Mouse (Mus musculus): Measurements from ENCODE around the gene Ankrd27. TPM values are rescaled to one million over a fixed set of nuclear protein-coding genes. Genes with fewer than 3 reads are reported as not detected.

Ankrd27 gene
- polyA plus RNA-seq (2015; fragmentation: Nextera tagmentation; extraction: Ambion mirVana): 16.4 and 21.9 TPM in 2 replicates

DNA sequence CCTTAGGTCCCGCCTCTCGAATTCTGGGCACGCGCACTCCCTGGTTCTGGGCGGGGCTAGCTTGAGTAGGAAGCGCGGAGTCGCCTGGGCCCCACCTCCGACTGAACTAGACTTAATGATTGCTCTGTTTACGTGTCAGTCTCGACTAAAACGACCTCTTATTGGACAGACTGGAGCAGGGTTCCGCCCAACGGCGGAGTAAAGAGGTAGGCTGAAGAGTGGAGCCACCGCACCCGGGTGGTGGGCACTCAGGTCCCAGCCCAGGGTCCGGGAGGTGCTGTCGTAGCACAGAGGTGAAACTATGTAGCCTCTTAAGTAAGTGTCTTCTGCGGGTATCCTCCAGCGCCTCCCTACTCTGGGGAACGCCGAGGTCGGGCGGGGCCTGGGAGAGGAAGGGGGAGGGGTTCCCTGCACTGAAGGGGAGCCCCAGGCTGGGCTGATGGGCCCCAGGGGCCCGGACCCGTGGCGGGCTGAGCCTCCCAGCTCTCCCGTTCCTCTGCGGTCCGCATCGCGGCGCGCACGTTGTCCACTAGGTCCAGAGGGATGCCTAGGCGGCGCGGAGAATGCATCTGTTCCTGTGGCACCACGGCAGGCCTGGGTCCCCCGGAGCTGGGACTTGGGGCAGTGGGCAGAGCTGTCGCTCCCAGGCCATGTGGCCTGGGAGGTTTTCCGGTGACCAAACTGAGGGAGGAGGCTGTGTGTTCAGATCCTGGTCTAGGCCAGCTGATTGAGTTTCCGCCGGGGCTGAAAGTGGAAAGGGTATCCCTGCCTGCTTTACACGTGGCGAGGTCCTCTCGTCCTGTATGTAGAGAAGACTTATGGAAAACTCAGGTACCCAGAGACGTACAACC, at the start of gene Ankrd27:
Gene Ankrd27, plus strand, starts transcription at position 190 of the 851 bp plus-strand sequence.
- H3K9ac ChIP-seq: peak within 1 kb of the TSS; percentile 76
- ATAC-seq (ENCODE audit: low read depth): peak; percentile 99
- peak within 1 kb of the TSS; percentile 97 for H3K4me2 ChIP-seq
- H3K36me3 ChIP-seq: no peaks in the 10 kb centered on the region
- peaks cover 39% of the 10 kb centered on the region for H3K27me3 ChIP-seq
- no peaks in the 10 kb centered on the region for H3K9me3 ChIP-seq
- whole genome bisulfite sequencing: under 1% methylated on average over 49 of the region's 49 CpGs
- peak within 1 kb of the TSS; percentile 72 for H3K4me3 ChIP-seq
- peaks cover 34% of the 10 kb centered on the region for H3K4me1 ChIP-seq (replicated peaks)
- peak within 1 kb of the TSS; percentile 74 for H3K27ac ChIP-seq (replicated peaks)

DNA sequence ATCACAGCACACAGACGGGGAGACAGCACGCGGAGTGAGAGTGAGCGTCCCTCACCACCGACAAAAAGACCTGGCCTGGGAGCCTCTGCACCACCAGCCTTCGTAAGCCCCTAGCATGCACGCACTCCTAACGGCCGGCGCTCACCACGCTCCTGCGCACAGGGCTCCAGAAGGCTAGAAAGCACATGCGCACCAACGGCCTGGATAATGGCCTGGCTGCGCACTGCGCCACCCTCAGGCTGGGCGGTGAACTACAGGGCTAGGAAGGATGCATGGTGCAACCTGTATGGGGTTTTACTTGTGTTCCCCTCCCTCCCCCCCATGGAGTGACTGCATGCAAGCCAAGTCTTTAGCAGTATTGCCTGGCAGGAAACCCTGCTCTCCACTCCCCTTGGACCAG, 48.5 kb upstream of the Ankrd27 start, which contains the start of gene Tdrd12:
Gene Tdrd12, minus strand, starts transcription at position 184 of the 400 bp plus-strand sequence.
- no peaks in the 10 kb centered on the region for H3K27me3 ChIP-seq
- no peak within 1 kb of the TSS for H3K4me2 ChIP-seq
- no peaks in the 10 kb centered on the region for H3K36me3 ChIP-seq
- H3K27ac ChIP-seq (replicated peaks): no peak within 1 kb of the TSS
- 91% methylated on average over 17 of the region's 17 CpGs for WGBS
- ATAC-seq (ENCODE audit: low read depth): no peak
- H3K4me3 ChIP-seq: no peak within 1 kb of the TSS
- no peak within 1 kb of the TSS for H3K9ac ChIP-seq
- no peaks in the 10 kb centered on the region for H3K9me3 ChIP-seq
- H3K4me1 ChIP-seq (replicated peaks): no peaks in the 10 kb centered on the region

GRCm38 (mm10) chr7:35545881-35546280, 40.2 kb upstream of the Ankrd27 start:
- 32% methylated on average over 4 of the region's 4 CpGs for WGBS
- Histone ChIP-seq H3K27me3 (no peaks in the 10 kb centered on the region), H3K4me1 (replicated peaks) (no peaks in the 10 kb centered on the region), H3K9me3 (no peaks in the 10 kb centered on the region), H3K4me2 (no peak overlapping the region), H3K36me3 (peaks cover 40% of the 10 kb centered on the region), H3K9ac (no peak overlapping the region), H3K27ac (replicated peaks) (no peak overlapping the region), H3K4me3 (no peak overlapping the region)
- ATAC-seq (ENCODE audit: low read depth): peak; percentile 61; the same call in 1 of the 2 replicates

DNA sequence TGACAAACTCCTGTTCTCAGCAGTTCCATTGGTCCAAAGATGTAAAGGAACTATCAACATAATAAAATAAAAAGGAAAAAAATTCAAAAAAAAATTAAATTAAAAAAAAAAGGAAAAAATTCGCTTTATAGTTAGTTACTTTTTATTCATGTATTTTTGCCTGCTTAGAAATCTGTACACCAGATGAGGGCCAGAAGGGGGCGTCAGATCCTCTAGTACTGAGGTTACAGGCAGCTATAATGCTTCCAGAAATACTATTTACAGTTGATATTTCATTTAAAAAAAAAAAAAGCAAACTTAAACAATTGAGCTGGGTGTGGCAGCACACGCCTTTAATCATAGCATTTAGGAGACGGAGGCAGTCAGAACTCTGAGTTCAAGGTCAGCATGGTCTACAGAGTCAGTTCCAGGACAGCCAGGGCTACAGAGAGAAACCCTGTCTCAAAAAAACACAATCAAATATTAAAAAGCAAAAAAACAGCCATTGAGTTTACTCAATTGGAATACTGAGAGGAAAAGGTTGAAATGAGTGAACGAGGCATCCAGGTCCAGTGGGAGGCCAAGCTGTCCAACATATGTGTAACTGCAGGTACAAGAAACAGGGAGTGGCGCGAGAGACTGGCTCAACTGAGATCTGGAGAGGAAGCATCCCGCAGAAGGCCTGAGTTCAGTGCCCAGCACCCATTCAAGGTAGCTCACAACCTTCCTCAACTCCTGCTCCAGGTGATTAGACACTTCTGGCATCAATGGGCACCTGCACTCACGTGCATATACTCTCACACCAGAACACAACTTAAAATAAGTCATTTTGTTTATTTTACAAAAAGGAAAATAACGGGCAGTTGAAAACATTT, 32.1 kb upstream of the Ankrd27 start:
- H3K9ac ChIP-seq: peak overlapping the region; percentile 94

DNA sequence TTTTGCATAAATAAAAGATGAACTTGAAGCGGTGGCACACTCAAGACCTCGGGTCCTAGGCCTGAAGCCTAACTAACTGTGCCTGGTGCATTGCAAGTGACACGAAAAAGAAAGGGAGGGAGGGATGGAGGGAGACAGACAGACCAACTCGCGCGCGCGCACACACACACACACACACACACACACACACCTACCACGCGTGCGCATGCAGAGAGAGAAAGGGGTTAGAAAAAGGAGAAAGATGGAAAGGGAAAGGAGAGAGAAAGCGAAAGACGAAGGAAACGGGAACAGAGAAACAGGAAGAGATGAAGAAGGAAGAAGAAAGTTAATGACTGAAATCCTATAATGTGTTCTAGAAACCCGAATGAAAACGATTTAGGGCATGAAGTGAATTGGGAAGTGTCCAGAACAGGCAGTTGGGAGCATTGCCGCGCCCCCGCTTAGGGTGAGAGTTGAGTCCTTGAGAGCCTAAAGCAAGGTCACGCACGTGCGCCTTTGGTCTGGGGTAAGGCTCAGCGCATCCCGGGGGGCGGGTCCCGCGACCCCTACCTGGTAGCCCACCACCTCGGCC, 31.4 kb upstream of the Ankrd27 start:
- peak overlapping the region; percentile 74 for H3K4me3 ChIP-seq
- peaks cover 18% of the 10 kb centered on the region for H3K36me3 ChIP-seq
- H3K27ac ChIP-seq (replicated peaks): peak overlapping the region; percentile 96
- H3K9me3 ChIP-seq: no peaks in the 10 kb centered on the region
- peak overlapping the region; percentile 93 for H3K4me2 ChIP-seq
- peak overlapping the region; percentile 94 for H3K9ac ChIP-seq
- WGBS: 7% methylated on average over 28 of the region's 28 CpGs
- peaks cover 16% of the 10 kb centered on the region for H3K4me1 ChIP-seq (replicated peaks)
- peak; percentile 59 for ATAC-seq (ENCODE audit: low read depth)
- no peaks in the 10 kb centered on the region for H3K27me3 ChIP-seq

More for the DNA sequence above, 32.1 kb upstream of the Ankrd27 start:
- Histone ChIP-seq H3K4me1 (replicated peaks) (peaks cover 16% of the 10 kb centered on the region), H3K4me2 (peak overlapping the region; percentile 93), H3K27ac (replicated peaks) (no peak overlapping the region), H3K9me3 (no peaks in the 10 kb centered on the region), H3K27me3 (no peaks in the 10 kb centered on the region), H3K36me3 (peaks cover 25% of the 10 kb centered on the region), H3K4me3 (peak overlapping the region; percentile 74)
- ATAC-seq (ENCODE audit: low read depth): no peak
- WGBS: 66% methylated on average over 10 of the region's 10 CpGs

- peaks cover 16% of the 10 kb centered on the region for H3K4me1 ChIP-seq (replicated peaks)
- no peaks in the 10 kb centered on the region for H3K9me3 ChIP-seq
- ATAC-seq (ENCODE audit: low read depth): peak; percentile 95
- peak overlapping the region; percentile 74 for H3K4me3 ChIP-seq
- peaks cover 10% of the 10 kb centered on the region for H3K36me3 ChIP-seq
- no peaks in the 10 kb centered on the region for H3K27me3 ChIP-seq
- H3K27ac ChIP-seq (replicated peaks): peak overlapping the region; percentile 96
- peak overlapping the region; percentile 93 for H3K4me2 ChIP-seq
- peak overlapping the region; percentile 94 for H3K9ac ChIP-seq
- under 1% methylated on average over 93 of the region's 93 CpGs for WGBS
These were observed 30.5 kb upstream of the Ankrd27 start for GRCm38 (mm10) chr7:35555224-35556204.

GRCm38 (mm10) chr7:35556205-35556603, 29.8 kb upstream of the Ankrd27 start, which contains the start of gene Nudt19:
TSS of gene Nudt19 (minus strand) at chr7:35556304.
- Histone ChIP-seq H3K4me2 (peak within 1 kb of the TSS; percentile 93), H3K4me3 (peak within 1 kb of the TSS; percentile 74), H3K27ac (replicated peaks) (peak within 1 kb of the TSS; percentile 96), H3K9me3 (no peaks in the 10 kb centered on the region), H3K9ac (peak within 1 kb of the TSS; percentile 94), H3K27me3 (no peaks in the 10 kb centered on the region), H3K4me1 (replicated peaks) (peaks cover 16% of the 10 kb centered on the region), H3K36me3 (peaks cover 3% of the 10 kb centered on the region; the same call in 1 of the 2 replicates)
- WGBS: 73% methylated on average over 4 of the region's 4 CpGs
- no peak for ATAC-seq (ENCODE audit: low read depth)

DNA sequence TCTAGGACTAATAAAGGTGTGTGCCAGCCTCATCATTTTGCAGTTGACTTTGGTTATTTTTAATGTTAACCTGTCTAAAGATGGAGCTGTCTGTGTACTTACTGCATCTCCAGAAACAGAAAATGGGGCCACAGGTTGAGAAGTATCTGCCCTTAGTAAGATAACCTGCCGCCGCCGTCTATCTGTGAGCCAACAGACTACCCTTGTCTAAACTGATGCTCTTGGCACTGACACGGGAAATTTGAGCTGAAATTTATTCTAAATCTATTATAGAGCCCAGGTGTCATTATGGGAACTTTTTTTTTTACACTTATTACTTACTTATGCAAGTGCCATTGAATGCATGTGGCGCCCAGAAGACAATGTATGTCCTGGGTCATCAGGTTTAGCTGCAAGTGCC, 29.1 kb upstream of the Ankrd27 start:
- Histone ChIP-seq H3K27ac (replicated peaks) (no peak overlapping the region), H3K9me3 (no peaks in the 10 kb centered on the region), H3K4me3 (no peak overlapping the region), H3K9ac (no peak overlapping the region), H3K27me3 (no peaks in the 10 kb centered on the region), H3K4me2 (no peak overlapping the region), H3K36me3 (no peaks in the 10 kb centered on the region), H3K4me1 (replicated peaks) (peaks cover 16% of the 10 kb centered on the region)
- WGBS: 92% methylated on average over 5 of the region's 5 CpGs
- no peak for ATAC-seq (ENCODE audit: low read depth)

DNA sequence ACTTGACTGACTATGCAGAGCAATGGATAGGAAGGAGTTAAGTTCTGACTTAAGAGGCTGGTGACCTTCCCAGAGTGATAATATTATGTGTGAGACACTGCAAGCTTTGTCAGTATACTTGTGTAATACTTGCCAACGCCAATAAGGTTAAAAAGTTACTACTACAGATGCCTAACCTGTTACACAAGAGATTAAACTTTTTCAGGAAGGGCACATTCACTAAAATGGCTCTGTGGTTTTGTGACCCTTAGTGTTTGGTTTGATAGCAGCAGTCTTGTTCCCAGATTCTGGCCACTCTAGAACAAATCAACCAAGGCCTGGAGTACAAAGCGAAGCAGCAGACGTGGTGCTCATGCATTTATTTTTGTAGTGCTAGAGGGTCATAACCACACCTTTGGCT, 28.5 kb upstream of the Ankrd27 start:
- H3K4me1 ChIP-seq (replicated peaks): peaks cover 16% of the 10 kb centered on the region
- no peaks in the 10 kb centered on the region for H3K36me3 ChIP-seq
- H3K27ac ChIP-seq (replicated peaks): no peak overlapping the region
- WGBS: 80% methylated on average over 3 of the region's 3 CpGs
- no peak for ATAC-seq (ENCODE audit: low read depth)
- no peak overlapping the region for H3K4me2 ChIP-seq
- H3K9ac ChIP-seq: no peak overlapping the region
- no peaks in the 10 kb centered on the region for H3K9me3 ChIP-seq
- no peak overlapping the region for H3K4me3 ChIP-seq
- H3K27me3 ChIP-seq: no peaks in the 10 kb centered on the region

- 60% methylated on average over 2 of the region's 2 CpGs for WGBS
- H3K36me3 ChIP-seq: no peaks in the 10 kb centered on the region
These were observed 27.4 kb upstream of the Ankrd27 start for GRCm38 (mm10) chr7:35558681-35559080.

GRCm38 (mm10) chr7:35559838-35560237, 26.2 kb upstream of the Ankrd27 start:
- Histone ChIP-seq H3K27ac (replicated peaks) (no peak overlapping the region), H3K4me3 (no peak overlapping the region), H3K36me3 (no peaks in the 10 kb centered on the region), H3K27me3 (no peaks in the 10 kb centered on the region), H3K4me2 (no peak overlapping the region), H3K9ac (no peak overlapping the region), H3K4me1 (replicated peaks) (peaks cover 8% of the 10 kb centered on the region), H3K9me3 (no peaks in the 10 kb centered on the region)
- 97% methylated on average over 3 of the region's 3 CpGs for WGBS
- ATAC-seq (ENCODE audit: low read depth): no peak

More at GRCm38 (mm10) chr7:35558681-35559080, 27.4 kb upstream of the Ankrd27 start:
- Histone ChIP-seq H3K4me2 (no peak overlapping the region), H3K27ac (replicated peaks) (no peak overlapping the region), H3K4me1 (replicated peaks) (peaks cover 16% of the 10 kb centered on the region), H3K9me3 (no peaks in the 10 kb centered on the region), H3K27me3 (no peaks in the 10 kb centered on the region), H3K9ac (no peak overlapping the region), H3K4me3 (no peak overlapping the region)
- no peak for ATAC-seq (ENCODE audit: low read depth)
